Mouse (Mus musculus): ENCODE measurements around the gene Ppp1ca. TPM values are rescaled to one million over a fixed set of nuclear protein-coding genes. Genes with fewer than 3 reads are reported as not detected.

Ppp1ca gene
- polyA plus RNA-seq, 1 experiment from 2014 or later, result 783 TPM

- Histone ChIP-seq H3K9ac (no peak overlapping the region; the same call in 1 of the 2 replicates), H3K27ac (no peak overlapping the region)
Observed at GRCm38 (mm10) chr19:4229451-4230076, 37.7 kb downstream of the Ppp1ca start.

GRCm38 (mm10) chr19:4230415-4230814, 38.5 kb downstream of the Ppp1ca start:
- H3K4me3 ChIP-seq, result no peak overlapping the region
- WGBS, result 75% methylated on average over 8 of the region's 8 CpGs
- no peak overlapping the region for H3K9ac ChIP-seq
- H3K27me3 ChIP-seq, result peaks cover 4% of the 10 kb centered on the region
- no peaks in the 10 kb centered on the region for H3K9me3 ChIP-seq
- no peak overlapping the region for H3K4me2 ChIP-seq (replicated peaks)
- H3K36me3 ChIP-seq, result no peaks in the 10 kb centered on the region
- H3K4me1 ChIP-seq, result peaks cover 20% of the 10 kb centered on the region
- H3K27ac ChIP-seq, result no peak overlapping the region
- ATAC-seq (ENCODE audit: insufficient number of reproducible peaks, insufficient read depth, low FRiP score, low TSS enrichment), result no peak

More at GRCm38 (mm10) chr19:4229451-4230076, 37.7 kb downstream of the Ppp1ca start:
- H3K27me3 ChIP-seq, result peaks cover 4% of the 10 kb centered on the region
- no peaks in the 10 kb centered on the region for H3K36me3 ChIP-seq
- peaks cover 20% of the 10 kb centered on the region for H3K4me1 ChIP-seq
- H3K4me2 ChIP-seq (replicated peaks), result no peak overlapping the region
- no peaks in the 10 kb centered on the region for H3K9me3 ChIP-seq
- 36% methylated on average over 9 of the region's 9 CpGs for WGBS
- H3K4me3 ChIP-seq, result no peak overlapping the region
- ATAC-seq (ENCODE audit: insufficient number of reproducible peaks, insufficient read depth, low FRiP score, low TSS enrichment), result no peak

GRCm38 (mm10) chr19:4231253-4232185, 39.7 kb downstream of the Ppp1ca start, which contains the start of gene Pold4:
Gene Pold4, plus strand, starts transcription at chr19:4231899.
- no peaks in the 10 kb centered on the region for H3K9me3 ChIP-seq
- WGBS, result 12% methylated on average over 26 of the region's 26 CpGs
- H3K36me3 ChIP-seq, result no peaks in the 10 kb centered on the region
- H3K9ac ChIP-seq, result peak within 1 kb of the TSS; percentile 61
- peaks cover 20% of the 10 kb centered on the region for H3K4me1 ChIP-seq
- peak within 1 kb of the TSS; percentile 96 for H3K4me2 ChIP-seq (replicated peaks)
- peak; percentile 69; the same call in 1 of the 2 replicates for ATAC-seq (ENCODE audit: insufficient number of reproducible peaks, insufficient read depth, low FRiP score, low TSS enrichment)
- peaks cover 4% of the 10 kb centered on the region for H3K27me3 ChIP-seq
- H3K27ac ChIP-seq, result peak within 1 kb of the TSS; percentile 60
- peak within 1 kb of the TSS; percentile 65 for H3K4me3 ChIP-seq

- Histone ChIP-seq H3K27me3 (peaks cover 4% of the 10 kb centered on the region), H3K9ac (peak overlapping the region; percentile 61), H3K4me1 (peaks cover 20% of the 10 kb centered on the region), H3K27ac (peak overlapping the region; percentile 60), H3K36me3 (no peaks in the 10 kb centered on the region), H3K4me2 (replicated peaks) (peak overlapping the region; percentile 96), H3K4me3 (peak overlapping the region; percentile 65), H3K9me3 (no peaks in the 10 kb centered on the region)
- 27% methylated on average over 2 of the region's 2 CpGs for WGBS
- no peak for ATAC-seq (ENCODE audit: insufficient number of reproducible peaks, insufficient read depth, low FRiP score, low TSS enrichment)
Observed at GRCm38 (mm10) chr19:4232186-4232572, 40.3 kb downstream of the Ppp1ca start.

- ATAC-seq (ENCODE audit: insufficient number of reproducible peaks, insufficient read depth, low FRiP score, low TSS enrichment), result no peak
- Histone ChIP-seq H3K27me3 (peaks cover 4% of the 10 kb centered on the region), H3K4me2 (replicated peaks) (peak overlapping the region; percentile 96; the same call in 1 of the 2 replicates), H3K36me3 (no peaks in the 10 kb centered on the region), H3K9ac (peak overlapping the region; percentile 61; the same call in 1 of the 2 replicates), H3K4me3 (no peak overlapping the region), H3K4me1 (peaks cover 20% of the 10 kb centered on the region), H3K9me3 (no peaks in the 10 kb centered on the region), H3K27ac (no peak overlapping the region)
- 84% methylated on average over 7 of the region's 7 CpGs for WGBS
Observed at GRCm38 (mm10) chr19:4232651-4233050, 40.8 kb downstream of the Ppp1ca start.

GRCm38 (mm10) chr19:4234548-4234947, 42.7 kb downstream of the Ppp1ca start:
- Histone ChIP-seq H3K9me3 (no peaks in the 10 kb centered on the region), H3K27me3 (peaks cover under 1% of the 10 kb centered on the region)
- WGBS, result 73% methylated on average over 4 of the region's 4 CpGs

GRCm38 (mm10) chr19:4240247-4240668, 48.4 kb downstream of the Ppp1ca start:
- H3K9ac ChIP-seq, result no peak overlapping the region
- 46% methylated on average over 8 of the region's 8 CpGs for WGBS
- ATAC-seq (ENCODE audit: insufficient number of reproducible peaks, insufficient read depth, low FRiP score, low TSS enrichment), result no peak
- H3K4me1 ChIP-seq, result peaks cover 5% of the 10 kb centered on the region; the same call in 1 of the 2 replicates
- H3K27ac ChIP-seq, result no peak overlapping the region
- no peak overlapping the region for H3K4me2 ChIP-seq (replicated peaks)
- H3K27me3 ChIP-seq, result no peaks in the 10 kb centered on the region
- no peaks in the 10 kb centered on the region for H3K36me3 ChIP-seq
- no peaks in the 10 kb centered on the region for H3K9me3 ChIP-seq
- no peak overlapping the region for H3K4me3 ChIP-seq

More at GRCm38 (mm10) chr19:4234548-4234947, 42.7 kb downstream of the Ppp1ca start:
- H3K9ac ChIP-seq, result no peak overlapping the region
- no peak overlapping the region for H3K27ac ChIP-seq
- ATAC-seq (ENCODE audit: insufficient number of reproducible peaks, insufficient read depth, low FRiP score, low TSS enrichment), result no peak
- no peak overlapping the region for H3K4me3 ChIP-seq
- H3K4me2 ChIP-seq (replicated peaks), result no peak overlapping the region
- no peaks in the 10 kb centered on the region for H3K36me3 ChIP-seq
- H3K4me1 ChIP-seq, result peaks cover 15% of the 10 kb centered on the region

- 63% methylated on average over 3 of the region's 3 CpGs for WGBS
- H3K4me2 ChIP-seq (replicated peaks), result no peak overlapping the region
- ATAC-seq (ENCODE audit: insufficient number of reproducible peaks, insufficient read depth, low FRiP score, low TSS enrichment), result no peak
- no peak overlapping the region for H3K27ac ChIP-seq
- H3K9me3 ChIP-seq, result no peaks in the 10 kb centered on the region
- no peak overlapping the region for H3K4me3 ChIP-seq
- peaks cover 5% of the 10 kb centered on the region; the same call in 1 of the 2 replicates for H3K4me1 ChIP-seq
- H3K9ac ChIP-seq, result no peak overlapping the region
- H3K27me3 ChIP-seq, result no peaks in the 10 kb centered on the region
- H3K36me3 ChIP-seq, result no peaks in the 10 kb centered on the region
Observed at GRCm38 (mm10) chr19:4242416-4242815, 50.6 kb downstream of the Ppp1ca start.

- H3K27me3 ChIP-seq, result 0 out of 2 replicates have a peak, but pooled peaks cover 3% of the 10 kb centered on the region
Observed at GRCm38 (mm10) chr19:4244775-4245174, 52.9 kb downstream of the Ppp1ca start.

More at GRCm38 (mm10) chr19:4244775-4245174, 52.9 kb downstream of the Ppp1ca start:
- H3K9ac ChIP-seq, result no peak overlapping the region
- no peak for ATAC-seq (ENCODE audit: insufficient number of reproducible peaks, insufficient read depth, low FRiP score, low TSS enrichment)
- H3K36me3 ChIP-seq, result no peaks in the 10 kb centered on the region
- H3K4me1 ChIP-seq, result peaks cover 5% of the 10 kb centered on the region; the same call in 1 of the 2 replicates
- no peaks in the 10 kb centered on the region for H3K9me3 ChIP-seq
- no peak overlapping the region for H3K4me3 ChIP-seq
- H3K4me2 ChIP-seq (replicated peaks), result no peak overlapping the region
- WGBS, result 78% methylated on average over 6 of the region's 6 CpGs
- no peak overlapping the region for H3K27ac ChIP-seq
